Mouse (Mus musculus): ENCODE measurements around the gene Srrm2.
A peak's percentile ranks its signal among the peaks of the same experiment; 100 is the strongest.

GRCm38 (mm10) chr17:23843141-23843811, 52.9 kb downstream of the Srrm2 start:
- TF ChIP-seq POLR2A (IDR thresholded peaks at IDR 0.05; ENCODE audit: borderline replicate concordance, extremely low read depth, low read depth, low read length) (no peak), CTCF (IDR thresholded peaks at IDR 0.05; ENCODE audit: insufficient read depth, low read length) (0 out of 2 replicates have a peak, but pooled peaks have one; percentile 2)
